Mouse (Mus musculus): ENCODE data around the gene Mpz. TPM values are rescaled to one million over a fixed set of nuclear protein-coding genes. Genes with fewer than 3 reads are reported as not detected.

Gene Mpz
- total RNA-seq, 2 experiments from 2014 or later = not detected

DNA sequence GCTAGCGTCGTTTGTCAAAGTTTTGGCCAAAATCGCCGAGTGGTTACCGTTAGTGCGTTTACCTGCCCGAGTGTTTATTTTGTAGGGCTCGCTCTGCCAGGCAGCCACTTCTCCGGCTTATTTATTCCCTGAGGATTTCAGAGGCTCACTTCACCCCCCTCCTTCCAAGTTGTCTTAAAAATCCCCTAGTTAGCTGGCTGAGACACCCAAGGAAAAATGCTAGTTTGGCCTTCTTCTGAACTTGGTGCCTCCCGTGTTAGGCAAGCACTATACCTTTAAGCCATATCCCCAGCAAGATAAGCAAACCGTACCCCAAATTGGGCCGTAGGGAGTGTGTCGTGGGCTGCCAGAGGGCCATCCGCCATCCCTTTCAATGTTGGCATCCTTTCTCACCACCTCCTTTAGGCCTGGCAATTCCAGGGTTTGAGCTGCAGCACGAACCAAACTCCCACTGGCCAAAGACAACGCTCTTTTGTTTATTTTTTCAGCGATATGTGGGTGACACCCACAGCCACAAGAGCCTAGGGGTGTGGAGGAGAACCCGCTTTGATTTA is 404 bp downstream of the Mpz start:
- H3K4me3 ChIP-seq = peak overlapping the region; percentile 100
- no peak for TF ChIP-seq CTCF (conservative IDR thresholded peaks at IDR 0.05)

DNA sequence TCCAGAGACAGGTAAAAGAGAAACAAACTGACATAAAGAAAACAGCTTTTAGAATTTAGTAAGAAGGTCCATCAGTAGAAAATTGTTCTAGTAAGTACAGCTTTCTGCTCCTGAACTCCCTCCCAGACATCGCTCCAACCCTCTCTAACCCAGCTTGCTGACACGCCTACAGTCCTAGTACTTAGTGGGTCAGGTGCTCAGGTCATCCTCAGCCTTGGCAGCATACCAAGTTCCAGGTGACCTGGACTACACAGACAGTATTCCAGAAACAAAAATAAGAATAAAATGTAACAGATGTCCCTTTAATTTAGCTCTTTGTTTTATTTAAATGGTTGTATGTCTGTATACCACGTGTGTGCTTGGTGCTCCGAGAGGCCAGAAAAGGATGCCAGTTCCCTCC is 1.5 kb downstream of the Mpz start:
- Histone ChIP-seq H3K4me3 (no peak overlapping the region), H3K27ac (no peak overlapping the region)
- no peak for TF ChIP-seq CTCF (conservative IDR thresholded peaks at IDR 0.05)
- no peak for DNase-seq (ENCODE audit: low spot score in 2 of 2)

More for the DNA sequence above, 404 bp downstream of the Mpz start:
- peak overlapping the region; percentile 99 for H3K27ac ChIP-seq
- peak in 1 of 2 experiments; percentile 13 for DNase-seq (ENCODE audit: low spot score in 2 of 2)

GRCm38 (mm10) chr1:171156644-171157043 is 6.1 kb downstream of the Mpz start:
- no peak for DNase-seq (ENCODE audit: low spot score in 2 of 2)
- no peak for TF ChIP-seq CTCF (conservative IDR thresholded peaks at IDR 0.05)
- H3K4me3 ChIP-seq = no peak overlapping the region

DNA sequence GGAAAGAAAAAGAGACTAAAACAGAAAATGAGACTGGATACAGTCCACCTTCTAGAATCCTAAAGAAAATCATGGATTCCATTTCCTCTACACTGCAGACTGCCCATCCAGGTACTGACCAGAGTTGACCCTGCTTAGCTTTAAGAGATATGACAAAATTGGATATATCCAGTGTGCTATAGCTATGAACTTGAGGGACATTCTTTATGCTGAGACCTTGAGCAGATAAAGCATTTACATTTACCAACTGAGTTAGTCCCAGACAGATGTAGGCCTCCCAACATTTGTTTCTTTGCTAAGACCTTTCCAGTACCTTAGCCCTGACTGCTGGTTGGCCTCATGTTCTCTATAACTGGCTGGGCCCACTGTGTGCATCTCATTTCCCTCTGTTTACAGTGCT is 7.5 kb downstream of the Mpz start:
- no peak overlapping the region for H3K27ac ChIP-seq
- DNase-seq (ENCODE audit: low spot score in 2 of 2) = no peak
- TF ChIP-seq CTCF (conservative IDR thresholded peaks at IDR 0.05) = no peak

More at GRCm38 (mm10) chr1:171156644-171157043, 6.1 kb downstream of the Mpz start:
- H3K27ac ChIP-seq = no peak overlapping the region

DNA sequence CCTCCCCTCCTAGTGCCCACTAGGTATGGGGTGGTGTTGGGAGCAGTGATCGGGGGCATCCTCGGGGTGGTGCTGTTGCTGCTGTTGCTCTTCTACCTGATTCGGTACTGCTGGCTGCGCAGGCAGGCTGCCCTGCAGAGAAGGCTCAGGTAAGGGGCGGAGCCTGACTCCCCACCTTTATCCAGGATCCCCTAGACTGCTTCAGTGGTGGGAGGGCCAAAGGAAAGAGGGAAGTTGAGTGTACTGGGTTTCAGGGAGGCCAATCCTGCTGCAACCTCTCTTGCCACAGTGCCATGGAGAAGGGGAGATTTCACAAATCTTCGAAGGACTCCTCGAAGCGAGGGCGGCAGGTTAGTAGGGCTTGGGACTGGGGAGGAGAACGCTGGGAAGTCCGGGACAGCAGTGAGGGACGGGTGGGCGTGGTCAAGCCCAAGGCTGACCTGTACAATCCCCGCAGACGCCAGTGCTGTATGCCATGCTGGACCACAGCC is 9.0 kb downstream of the Mpz start:
- TF ChIP-seq CTCF (conservative IDR thresholded peaks at IDR 0.05) = peak; percentile 26
- Histone ChIP-seq H3K27ac (no peak overlapping the region), H3K4me3 (no peak overlapping the region)
- no peak for DNase-seq (ENCODE audit: low spot score in 2 of 2)

More for the DNA sequence above, 7.5 kb downstream of the Mpz start:
- H3K4me3 ChIP-seq = no peak overlapping the region

GRCm38 (mm10) chr1:171162526-171162925 is 12.0 kb downstream of the Mpz start:
- DNase-seq (ENCODE audit: low spot score in 2 of 2) = no peak
- H3K4me3 ChIP-seq = no peak overlapping the region
- no peak for TF ChIP-seq CTCF (conservative IDR thresholded peaks at IDR 0.05)
- H3K27ac ChIP-seq = no peak overlapping the region

- Histone ChIP-seq H3K27ac (no peak overlapping the region), H3K4me3 (no peak overlapping the region)
- no peak for DNase-seq (ENCODE audit: low spot score in 2 of 2)
- TF ChIP-seq CTCF (conservative IDR thresholded peaks at IDR 0.05) = peak; percentile 80
Measured at GRCm38 (mm10) chr1:171164258-171164657, 13.7 kb downstream of the Mpz start.

- TF ChIP-seq CTCF (conservative IDR thresholded peaks at IDR 0.05) = no peak
- H3K27ac ChIP-seq = no peak overlapping the region
- DNase-seq (ENCODE audit: low spot score in 2 of 2) = no peak
- H3K4me3 ChIP-seq = no peak overlapping the region
Measured at GRCm38 (mm10) chr1:171165629-171166345, 15.3 kb downstream of the Mpz start.

DNA sequence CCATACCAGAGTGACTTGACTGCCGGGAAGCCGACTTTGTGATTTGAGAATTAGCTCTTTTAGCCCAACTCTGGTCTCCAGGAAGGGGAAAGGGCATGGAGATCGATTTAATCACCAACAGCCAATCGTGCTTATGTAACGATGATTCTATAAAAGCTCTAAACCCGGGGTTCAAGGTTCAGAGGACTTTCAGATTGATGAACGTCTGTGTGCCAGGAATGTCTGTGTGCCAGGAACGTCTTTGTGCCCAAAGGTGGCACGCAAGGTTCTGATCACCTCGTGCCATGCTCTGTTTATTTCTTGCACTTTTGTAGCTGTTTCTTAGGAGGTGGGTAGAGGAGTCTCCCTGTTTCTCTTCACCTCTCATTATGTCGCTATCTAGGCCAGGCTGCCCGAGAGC is 18.4 kb downstream of the Mpz start:
- Histone ChIP-seq H3K27ac (no peak overlapping the region), H3K4me3 (no peak overlapping the region)
- TF ChIP-seq CTCF (conservative IDR thresholded peaks at IDR 0.05) = no peak
- DNase-seq (ENCODE audit: low spot score in 2 of 2) = no peak

DNA sequence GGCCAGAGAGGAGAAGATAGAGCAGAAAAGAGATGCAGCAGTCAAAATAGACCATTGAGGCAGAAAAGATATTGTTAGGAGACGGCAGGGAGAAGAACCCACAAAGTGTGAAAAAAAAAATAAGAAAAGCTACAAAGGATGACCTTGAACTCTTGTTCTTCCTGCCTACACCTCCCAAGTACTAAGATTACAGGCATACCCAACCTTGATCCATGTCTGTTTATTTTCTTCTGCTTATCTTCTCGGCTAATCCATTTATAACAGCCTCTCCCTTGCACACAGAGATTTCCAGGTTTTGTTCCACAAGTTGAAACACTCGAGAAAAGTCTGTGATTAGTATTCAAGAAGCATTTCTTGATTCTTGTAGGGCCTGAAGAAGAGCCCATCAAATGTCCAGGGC is 19.4 kb downstream of the Mpz start:
- no peak for DNase-seq (ENCODE audit: low spot score in 2 of 2)
- H3K27ac ChIP-seq = peak overlapping the region; percentile 57; the same call in 1 of the 2 replicates
- no peak for TF ChIP-seq CTCF (conservative IDR thresholded peaks at IDR 0.05)
- H3K4me3 ChIP-seq = no peak overlapping the region

DNA sequence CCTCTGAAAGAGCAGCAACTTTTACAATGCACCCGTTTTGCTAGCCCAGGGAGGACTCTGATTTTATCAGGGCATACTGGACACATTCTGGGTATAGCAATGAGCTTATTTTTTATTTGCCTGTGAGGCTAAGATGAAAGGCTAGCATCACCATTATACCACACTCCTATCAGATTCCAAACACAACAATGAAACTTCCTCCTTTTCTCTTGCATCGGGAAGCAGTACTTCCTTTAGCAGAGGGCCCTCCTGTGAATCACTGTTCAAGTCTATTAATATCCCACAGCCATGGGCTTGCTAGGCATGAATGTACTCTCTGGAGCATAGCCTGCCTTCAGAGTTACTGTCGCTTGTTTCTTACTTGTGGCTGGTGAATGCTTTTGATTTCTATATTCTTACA is 20.6 kb downstream of the Mpz start:
- no peak for DNase-seq (ENCODE audit: low spot score in 2 of 2)
- no peak for TF ChIP-seq CTCF (conservative IDR thresholded peaks at IDR 0.05)
- Histone ChIP-seq H3K27ac (peak overlapping the region; percentile 56; the same call in 1 of the 2 replicates), H3K4me3 (no peak overlapping the region)

GRCm38 (mm10) chr1:171172779-171173178 is 22.3 kb downstream of the Mpz start:
- DNase-seq (ENCODE audit: low spot score in 2 of 2) = no peak
- Histone ChIP-seq H3K27ac (no peak overlapping the region), H3K4me3 (no peak overlapping the region)
- TF ChIP-seq CTCF (conservative IDR thresholded peaks at IDR 0.05) = no peak

DNA sequence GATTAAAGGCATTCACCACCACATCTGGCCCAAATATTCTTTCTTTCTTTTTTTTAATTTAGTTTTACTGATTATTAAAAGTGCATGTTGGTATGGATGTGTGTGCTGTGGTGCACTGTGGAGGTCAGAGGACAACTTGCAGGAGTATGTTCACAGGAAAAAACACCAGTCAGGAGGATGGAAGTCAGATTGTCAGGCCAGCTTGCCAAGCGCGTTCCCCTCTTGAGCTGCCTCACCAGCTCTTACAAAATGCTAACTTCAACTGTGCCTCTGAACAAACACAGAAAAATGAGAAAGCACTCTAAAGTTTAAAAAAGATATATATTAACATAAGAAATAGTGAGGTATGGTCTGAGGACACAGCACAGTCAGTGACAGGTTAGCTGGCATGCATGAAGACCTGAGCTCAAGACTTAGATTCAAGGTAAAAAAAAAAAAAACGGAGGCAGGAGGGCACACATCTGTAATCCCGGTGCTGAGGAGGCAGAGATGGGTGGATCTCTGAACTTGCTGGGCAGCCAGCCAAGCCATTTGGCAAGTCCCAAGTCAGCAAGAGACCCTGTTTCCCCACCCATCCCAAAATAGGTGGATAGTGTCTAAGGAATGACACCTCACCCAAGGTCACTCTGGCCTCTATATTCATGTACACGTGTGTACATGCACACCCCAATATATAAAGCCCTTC is 29.1 kb downstream of the Mpz start:
- Histone ChIP-seq H3K4me3 (no peak overlapping the region), H3K27ac (no peak overlapping the region)
- no peak for TF ChIP-seq CTCF (conservative IDR thresholded peaks at IDR 0.05)
- DNase-seq (ENCODE audit: low spot score in 2 of 2) = no peak
